Mouse (Mus musculus): ENCODE measurements at regions not wholly inside any gene's neighbourhood (a gene's known extent, or its start where the extent isn't known, plus 50 kb on each side); places are given as distances from the start of the nearest gene placed in this dataset.
"Not testable (repeated sequence)": the region's sequence is repeated elsewhere in the genome, so short reads cannot be mapped to it uniquely, and the experiment has no call there.

GRCm38 (mm10) chr14:120815126-120815525 is 95.9 kb upstream of the Ipo5 start:
- DNase-seq (ENCODE audit: low spot score in 2 of 2), result not testable (repeated sequence)

GRCm38 (mm10) chr14:120816529-120816928 is 94.5 kb upstream of the Ipo5 start:
- no peak for DNase-seq (ENCODE audit: low spot score in 2 of 2)

DNA sequence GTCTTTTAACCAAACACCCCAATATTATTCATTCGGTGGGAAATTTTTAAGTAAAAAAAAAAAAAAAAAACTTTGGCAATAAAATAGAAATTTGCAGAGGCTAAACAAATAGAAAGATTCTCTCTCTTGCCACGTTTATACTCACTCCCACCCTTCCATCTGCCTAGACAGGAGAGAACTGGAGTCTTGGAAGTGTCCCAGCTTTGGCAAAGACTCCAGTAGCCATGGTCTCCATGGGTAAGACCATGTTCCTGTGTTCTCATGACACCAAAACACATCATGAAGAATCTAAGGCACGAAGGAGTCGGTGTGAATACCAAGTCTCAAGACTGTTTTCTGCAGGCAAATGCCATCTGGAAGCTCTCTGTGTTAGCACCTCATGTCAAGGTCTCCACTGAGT is 84.8 kb upstream of the Ipo5 start:
- DNase-seq (ENCODE audit: low spot score in 2 of 2), result peak in 1 of 2 experiments; percentile 26

- DNase-seq (ENCODE audit: low spot score in 2 of 2), result not testable (repeated sequence)
These were observed 80.6 kb upstream of the Ipo5 start for GRCm38 (mm10) chr14:120830389-120830835.

- no peak for DNase-seq (ENCODE audit: low spot score in 2 of 2)
These were observed 79.6 kb upstream of the Ipo5 start for GRCm38 (mm10) chr14:120831397-120831796.

GRCm38 (mm10) chr14:120831847-120832613 is 79.0 kb upstream of the Ipo5 start:
- DNase-seq (ENCODE audit: low spot score in 2 of 2), result peak; percentile 89 to 96

DNA sequence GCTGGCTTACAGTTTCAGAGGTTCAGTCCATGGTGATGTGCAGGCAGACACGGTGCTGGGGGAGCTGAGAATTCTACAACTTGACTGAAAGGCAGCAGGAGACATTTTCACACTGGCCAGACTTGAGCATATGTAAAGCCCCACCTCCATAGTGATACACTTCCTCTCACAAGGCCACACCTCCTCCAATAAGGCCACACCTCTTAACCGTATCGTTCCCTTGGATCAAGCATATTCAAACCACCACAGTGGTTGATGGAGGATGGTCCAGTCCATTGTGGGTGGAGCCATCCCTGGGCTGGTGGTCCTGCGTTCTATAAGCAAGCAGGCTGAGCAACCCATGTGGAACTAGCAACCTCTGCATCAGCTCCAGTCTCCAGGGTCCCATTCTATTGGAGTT is 76.2 kb upstream of the Ipo5 start:
- DNase-seq (ENCODE audit: low spot score in 2 of 2), result no peak

- peak in 1 of 2 experiments; percentile 45 for DNase-seq (ENCODE audit: low spot score in 2 of 2)
These were observed 75.3 kb upstream of the Ipo5 start for GRCm38 (mm10) chr14:120835758-120836157.

DNA sequence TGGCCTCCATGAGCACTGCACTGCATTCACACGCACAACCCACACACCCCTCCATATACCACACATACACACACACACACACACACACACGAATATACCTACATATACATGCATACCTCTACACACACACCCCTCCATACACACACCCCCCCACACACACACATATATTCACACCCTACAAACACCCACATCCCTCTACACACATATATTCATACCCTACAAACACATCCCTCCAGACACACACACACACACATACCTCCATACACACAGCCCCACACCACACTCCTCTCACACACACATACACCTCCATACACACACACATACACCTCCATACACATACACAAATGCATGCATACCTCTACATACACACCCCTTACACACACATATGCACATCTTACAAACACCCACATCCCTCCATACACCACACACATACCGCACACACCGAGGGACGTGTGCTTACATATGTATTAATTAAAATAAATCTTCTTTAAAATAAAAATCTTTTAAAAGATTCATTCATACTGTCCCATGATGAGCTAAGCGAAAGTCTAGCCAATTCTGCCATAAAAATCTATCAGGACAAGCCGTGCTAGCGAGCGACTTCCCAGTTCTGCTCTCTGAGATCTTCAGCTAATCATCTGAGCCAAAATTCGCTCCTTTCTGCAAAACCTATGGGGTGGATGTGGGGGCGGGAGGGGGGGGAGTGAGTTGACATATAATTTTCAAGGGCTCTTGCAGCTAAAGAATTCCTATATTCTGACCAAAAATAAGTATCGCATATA is 74.3 kb upstream of the Ipo5 start:
- no peak for DNase-seq (ENCODE audit: low spot score in 2 of 2)

- DNase-seq (ENCODE audit: low spot score in 2 of 2), result no peak
These were observed 70.1 kb upstream of the Ipo5 start for GRCm38 (mm10) chr14:120840900-120841299.

GRCm38 (mm10) chr14:120841311-120841710 is 69.7 kb upstream of the Ipo5 start:
- no peak for DNase-seq (ENCODE audit: low spot score in 2 of 2)

- no peak for DNase-seq (ENCODE audit: low spot score in 2 of 2)
These were observed 65.9 kb upstream of the Ipo5 start for GRCm38 (mm10) chr14:120845172-120845571.

DNA sequence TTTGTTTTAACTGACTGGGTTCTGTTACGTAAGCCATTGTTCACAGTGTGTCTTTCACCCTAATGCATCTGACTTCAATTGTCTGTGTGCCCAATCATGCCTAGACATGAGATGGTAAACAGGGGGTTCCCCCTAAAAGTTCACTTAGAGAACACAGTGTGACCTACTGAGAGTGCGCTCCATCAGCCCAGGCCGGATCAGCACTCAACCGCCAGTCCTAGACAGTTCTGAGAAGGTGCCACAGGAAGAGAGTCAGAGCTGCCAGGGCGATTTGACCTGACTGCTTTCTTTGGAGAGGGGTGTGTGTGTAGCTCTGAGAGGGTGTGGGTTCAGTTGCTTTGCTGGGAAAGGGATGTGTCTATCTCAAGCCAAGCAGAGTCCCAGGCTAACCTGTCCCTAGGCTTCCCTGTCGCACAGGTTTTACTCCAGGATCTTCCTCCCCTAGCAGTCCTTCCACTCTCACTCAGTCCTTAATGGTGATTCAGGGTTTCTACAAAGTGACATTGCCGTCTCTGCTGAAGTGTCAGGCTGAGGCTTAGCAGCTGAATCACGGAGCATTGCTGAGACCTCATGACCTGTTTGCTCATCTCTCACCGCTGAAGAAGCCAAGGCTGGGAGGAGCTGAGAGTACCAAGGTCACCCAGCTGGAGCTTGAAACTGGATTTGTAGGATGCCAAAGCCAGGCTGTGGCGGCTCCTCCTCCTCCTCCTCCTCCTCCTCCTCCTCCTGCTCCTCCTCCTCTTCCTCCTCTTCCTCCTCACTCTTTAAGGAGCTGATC is 64.8 kb upstream of the Ipo5 start:
- no peak for DNase-seq (ENCODE audit: low spot score in 2 of 2)

DNA sequence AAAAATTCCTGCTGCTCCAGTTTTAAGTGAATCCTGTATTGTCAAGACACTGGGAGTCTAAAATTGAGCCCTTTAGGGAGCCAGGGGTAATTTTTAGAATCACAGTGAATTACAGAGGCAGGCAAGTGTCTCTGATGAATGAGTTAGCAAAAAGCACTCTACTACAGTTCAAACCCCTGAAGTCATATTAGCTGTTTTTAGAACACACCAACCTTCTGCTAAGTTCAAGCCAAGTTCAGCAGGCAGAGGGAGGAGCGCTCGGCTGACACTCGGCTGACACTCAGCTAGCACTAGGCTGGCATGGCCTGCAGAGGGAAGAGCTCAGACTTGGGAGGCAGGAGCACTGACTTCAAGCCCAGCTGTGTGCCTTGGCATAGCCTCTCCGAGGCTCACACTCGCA is 64.0 kb upstream of the Ipo5 start:
- DNase-seq (ENCODE audit: low spot score in 2 of 2), result no peak

- no peak for DNase-seq (ENCODE audit: low spot score in 2 of 2)
These were observed 62.7 kb upstream of the Ipo5 start for GRCm38 (mm10) chr14:120848083-120848951.

DNA sequence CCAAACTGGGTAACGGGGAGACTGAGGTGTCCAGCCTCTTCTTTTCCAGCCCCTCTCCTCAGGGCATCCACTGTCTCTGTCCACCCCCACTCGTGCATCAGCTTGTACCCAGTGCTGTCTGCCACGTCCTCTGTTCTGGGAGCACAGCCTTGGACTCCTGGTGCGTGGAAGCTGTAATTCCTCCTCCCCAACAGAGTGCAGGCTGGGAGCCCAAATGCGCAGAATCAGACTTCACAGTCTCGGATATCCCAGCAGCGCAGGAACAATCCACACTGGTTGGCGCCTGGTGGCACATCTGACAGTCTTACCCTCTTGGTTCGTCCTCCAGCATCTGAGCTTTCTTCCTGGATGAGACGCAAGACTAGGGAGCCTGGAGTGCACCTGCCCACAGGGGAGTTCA is 61.9 kb upstream of the Ipo5 start:
- no peak for DNase-seq (ENCODE audit: low spot score in 2 of 2)

- no peak for DNase-seq (ENCODE audit: low spot score in 2 of 2)
These were observed 57.4 kb upstream of the Ipo5 start for GRCm38 (mm10) chr14:120853643-120854042.

- DNase-seq (ENCODE audit: low spot score in 2 of 2), result no peak
These were observed 56.5 kb upstream of the Ipo5 start for GRCm38 (mm10) chr14:120854559-120854958.

DNA sequence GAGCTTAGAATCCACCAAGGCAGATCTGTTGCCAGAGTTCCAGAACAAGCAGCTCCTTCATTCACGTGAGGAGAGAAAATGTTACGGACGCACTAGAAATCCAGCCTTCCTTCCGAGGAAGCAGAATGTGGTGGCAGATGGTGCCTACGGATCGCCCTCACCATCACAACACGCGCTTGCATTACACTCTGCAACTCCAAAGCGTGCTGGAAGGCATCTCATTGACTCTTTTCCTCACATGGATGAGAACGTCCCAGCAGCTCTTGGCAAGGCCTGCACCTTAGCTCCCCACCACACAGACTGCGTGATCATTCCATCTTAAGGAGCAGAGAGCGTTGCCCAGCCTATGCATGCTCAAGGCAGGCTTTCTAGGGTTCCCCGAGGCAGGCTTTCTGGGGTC is 55.8 kb upstream of the Ipo5 start:
- DNase-seq (ENCODE audit: low spot score in 2 of 2), result peak; percentile 44 to 73
